Mouse (Mus musculus): ENCODE data around the gene Plekhg4.

The Plekhg4 gene

GRCm38 (mm10) chr8:105349096-105349771, 23.8 kb upstream of the Plekhg4 start:
- no peak for DNase-seq (ENCODE audit: low spot score)

GRCm38 (mm10) chr8:105350186-105350585, 22.9 kb upstream of the Plekhg4 start:
- DNase-seq (ENCODE audit: low spot score), result no peak

- no peak for DNase-seq (ENCODE audit: low spot score)
These were observed 19.4 kb upstream of the Plekhg4 start for GRCm38 (mm10) chr8:105353583-105354135.

DNA sequence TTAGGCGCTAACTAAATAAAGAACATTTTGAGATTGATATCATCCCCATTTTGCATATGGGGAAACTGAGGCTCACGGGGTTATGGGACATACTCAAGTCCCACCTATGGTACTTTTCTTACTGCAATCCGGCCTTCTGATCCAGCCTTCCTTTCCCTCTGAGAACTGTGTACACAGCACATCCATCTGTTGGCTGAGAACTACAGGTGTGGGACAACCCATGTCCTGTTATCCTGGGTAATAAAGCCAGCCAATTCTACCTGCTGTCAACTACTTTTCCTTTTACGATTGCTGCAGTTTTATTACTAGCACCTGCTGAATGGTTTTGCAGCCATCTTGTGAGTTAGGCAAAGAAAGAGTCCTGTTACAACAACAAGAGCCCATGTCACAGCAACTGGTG, 18.5 kb upstream of the Plekhg4 start:
- DNase-seq (ENCODE audit: low spot score), result no peak

GRCm38 (mm10) chr8:105355179-105356024, 17.7 kb upstream of the Plekhg4 start:
- DNase-seq (ENCODE audit: low spot score), result no peak

DNA sequence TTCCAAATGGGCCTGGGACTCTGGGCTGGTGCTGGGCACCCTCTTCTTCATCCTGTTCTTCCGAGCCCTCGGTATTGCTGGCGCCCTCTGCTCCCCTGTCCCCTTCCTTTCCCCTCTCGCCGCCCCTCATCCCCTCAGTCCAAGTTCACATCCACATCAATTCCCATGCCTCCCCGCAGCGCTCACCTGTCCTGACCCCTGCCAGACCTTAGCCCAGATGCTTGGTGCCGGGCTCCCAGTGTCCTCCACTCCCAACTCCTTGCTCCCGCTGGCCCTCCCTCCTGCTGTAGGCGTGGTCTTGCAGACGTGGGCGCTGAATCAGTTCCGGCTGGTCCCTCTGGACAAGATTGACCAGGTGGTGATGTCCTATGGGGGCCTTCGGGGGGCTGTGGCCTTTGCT, 16.4 kb upstream of the Plekhg4 start:
- DNase-seq (ENCODE audit: low spot score), result no peak

DNA sequence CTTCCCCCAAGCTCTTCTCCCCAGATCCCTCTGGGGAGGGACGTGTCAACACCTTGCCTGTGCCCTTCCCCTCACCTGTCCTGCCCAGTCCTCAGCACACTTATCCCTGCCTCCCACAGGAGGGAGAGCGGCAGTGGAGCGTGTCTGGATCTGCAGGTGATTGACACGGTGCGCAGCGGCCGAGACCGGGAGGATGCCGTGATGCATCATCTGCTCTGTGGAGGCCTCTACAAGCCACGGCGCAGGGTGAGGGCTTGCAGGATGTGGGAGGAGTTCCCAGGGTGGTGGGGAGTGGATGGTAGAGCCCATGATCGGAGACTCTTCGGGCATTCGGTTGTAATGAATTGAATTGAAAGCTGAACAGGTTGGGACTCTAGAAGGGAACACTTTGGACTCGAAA, 13.9 kb upstream of the Plekhg4 start:
- no peak for DNase-seq (ENCODE audit: low spot score)

GRCm38 (mm10) chr8:105359646-105360045, 13.4 kb upstream of the Plekhg4 start:
- DNase-seq (ENCODE audit: low spot score), result no peak

DNA sequence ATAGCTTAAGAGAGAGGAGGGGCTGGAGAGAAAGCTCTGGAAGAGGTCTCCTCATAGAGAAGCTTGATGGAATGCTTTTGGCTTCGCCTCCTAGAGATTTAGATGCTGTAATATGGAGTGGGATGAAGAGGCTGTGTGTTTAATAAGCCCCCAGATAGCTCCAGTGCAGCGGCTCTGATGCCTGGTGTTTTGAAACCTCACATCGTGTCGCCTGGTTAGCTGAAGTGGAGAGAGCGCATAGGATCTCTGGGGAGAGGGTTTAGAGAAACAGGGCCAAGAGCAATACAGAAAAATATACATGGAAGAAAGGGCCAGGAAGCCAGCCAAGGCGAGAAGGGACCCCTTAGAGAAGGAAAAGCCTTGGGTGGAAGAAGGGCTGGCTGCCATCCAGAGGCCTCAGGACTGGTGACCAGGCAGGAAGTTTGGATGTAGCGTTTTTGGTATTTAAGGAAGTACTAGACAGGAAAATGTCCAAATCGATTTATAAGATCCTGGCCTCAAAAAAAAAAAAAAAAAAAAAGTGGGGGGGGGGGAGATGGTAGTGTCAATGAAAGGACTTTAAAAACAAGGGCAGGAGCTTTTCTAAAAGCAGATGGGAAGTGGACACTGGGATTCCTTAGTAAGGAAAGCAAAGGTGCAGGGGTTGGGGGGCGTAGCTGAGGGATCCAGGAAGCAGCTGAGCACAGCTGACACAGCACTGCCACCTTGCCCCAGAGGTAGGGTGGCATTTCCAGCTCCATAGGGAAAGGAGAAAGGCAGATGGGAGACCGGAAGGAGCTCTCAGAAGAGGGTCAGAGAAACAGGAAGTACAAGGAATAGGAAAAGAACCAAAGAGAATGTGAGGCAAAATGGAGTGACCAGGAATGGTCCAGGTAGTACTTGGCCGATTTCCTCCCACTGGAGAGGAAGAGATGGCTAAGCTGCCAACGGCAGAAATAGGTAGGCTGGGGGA, 11.0 kb upstream of the Plekhg4 start:
- DNase-seq (ENCODE audit: low spot score), result no peak

DNA sequence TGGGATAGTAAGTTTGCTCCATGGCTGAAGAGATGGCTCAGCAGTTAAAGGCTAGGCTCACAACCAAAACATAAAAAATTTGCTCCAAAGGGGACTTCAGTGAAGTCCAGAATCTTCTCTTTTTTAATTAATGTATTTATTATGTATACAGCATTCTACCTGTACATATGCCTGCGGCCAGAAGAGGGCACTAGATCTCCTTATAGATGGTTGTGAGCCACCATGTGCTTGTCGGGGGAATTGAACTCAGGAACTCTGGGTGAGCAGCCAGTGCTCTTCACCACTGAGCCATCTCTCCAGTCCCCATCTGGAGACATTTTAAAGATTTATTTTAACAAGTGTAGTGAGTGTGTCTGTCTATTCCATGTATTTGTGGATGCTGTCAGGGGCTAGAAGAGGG, 6.0 kb upstream of the Plekhg4 start:
- DNase-seq (ENCODE audit: low spot score), result no peak

GRCm38 (mm10) chr8:105372473-105372872, 601 bp upstream of the Plekhg4 start:
- DNase-seq (ENCODE audit: low spot score), result no peak

- DNase-seq (ENCODE audit: low spot score), result peak; percentile 24
These were observed 1.5 kb downstream of the Plekhg4 start for GRCm38 (mm10) chr8:105374513-105374966.

DNA sequence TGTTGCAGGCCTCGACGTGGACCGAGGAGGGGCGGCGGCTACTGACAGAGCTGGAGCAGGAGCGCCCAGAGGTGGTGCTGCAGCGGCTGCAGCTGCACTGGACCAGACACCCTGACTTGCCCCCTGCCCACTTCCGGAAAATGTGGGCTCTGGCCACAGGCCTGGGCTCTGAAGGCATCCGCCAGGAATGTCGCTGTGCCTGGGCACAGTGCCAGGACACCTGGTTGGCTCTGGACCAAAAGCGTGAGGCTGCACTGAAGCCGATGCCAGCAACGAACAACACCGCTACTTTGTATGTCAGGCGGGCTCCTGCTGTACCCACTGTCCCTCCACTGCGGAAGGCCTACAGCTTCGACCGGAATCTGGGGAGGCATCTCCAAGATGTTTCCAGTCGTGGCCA, 5.6 kb downstream of the Plekhg4 start:
- DNase-seq (ENCODE audit: low spot score), result peak; percentile 63

- DNase-seq (ENCODE audit: low spot score), result no peak
These were observed 7.2 kb downstream of the Plekhg4 start for GRCm38 (mm10) chr8:105380308-105380707.

DNA sequence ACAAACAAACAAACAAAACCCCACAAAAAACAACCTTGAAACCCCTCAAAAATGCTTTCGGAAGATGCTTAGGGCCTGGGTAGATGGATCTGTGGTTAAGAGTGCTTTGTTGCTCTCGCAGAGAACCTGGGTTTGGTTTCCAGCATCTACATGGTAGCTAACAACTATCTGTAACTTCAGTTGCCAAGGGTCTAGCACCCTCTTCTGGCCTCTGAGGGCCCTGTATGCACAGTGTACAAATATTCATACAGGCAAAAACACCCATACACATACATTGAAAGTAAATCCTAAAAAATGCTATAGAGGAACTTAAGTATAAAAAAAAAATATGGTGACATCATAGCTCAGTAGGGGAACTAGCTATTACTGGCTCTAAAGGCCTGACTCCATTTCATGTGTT, 11.0 kb downstream of the Plekhg4 start:
- no peak for DNase-seq (ENCODE audit: low spot score)

DNA sequence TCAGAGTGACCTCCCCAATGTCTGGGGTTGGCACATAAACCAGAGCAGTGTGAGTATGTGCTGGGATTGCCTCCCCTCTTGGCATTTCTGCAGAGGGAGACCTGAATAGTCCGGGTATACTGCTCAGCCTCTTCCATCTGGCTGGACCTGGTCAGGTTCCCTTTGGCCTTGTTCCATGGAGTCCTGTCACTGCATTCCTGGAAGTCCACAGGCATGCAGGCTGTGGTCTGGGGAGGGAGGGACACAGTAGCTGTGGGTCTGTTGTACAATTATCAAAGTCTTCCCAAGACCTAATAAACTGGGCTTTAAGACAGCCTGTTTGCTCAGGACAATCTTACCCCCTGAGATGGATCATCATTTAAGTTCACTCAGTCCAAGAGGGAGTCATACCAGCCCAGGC, 14.1 kb downstream of the Plekhg4 start:
- peak; percentile 52 for DNase-seq (ENCODE audit: low spot score)

DNA sequence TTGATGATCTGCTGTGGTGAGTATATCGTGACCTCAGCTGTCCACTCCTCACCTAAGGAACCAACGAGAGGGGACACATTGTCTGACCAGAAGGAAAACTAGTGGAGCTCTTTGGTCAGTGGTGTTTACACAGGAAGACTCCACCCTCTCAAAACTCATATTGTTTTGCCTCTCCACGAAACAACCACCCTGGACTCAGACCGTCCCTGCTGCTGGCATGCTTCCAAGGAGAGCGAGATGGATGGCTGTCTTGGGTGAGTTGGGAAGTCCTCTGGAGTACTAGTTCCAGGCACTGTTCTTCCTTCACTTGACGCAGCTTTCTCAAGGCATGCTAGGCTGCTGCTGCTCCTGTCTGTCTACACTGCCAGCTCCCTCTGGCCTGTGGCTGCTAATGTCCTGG, 16.0 kb downstream of the Plekhg4 start:
- DNase-seq (ENCODE audit: low spot score), result peak; percentile 48

DNA sequence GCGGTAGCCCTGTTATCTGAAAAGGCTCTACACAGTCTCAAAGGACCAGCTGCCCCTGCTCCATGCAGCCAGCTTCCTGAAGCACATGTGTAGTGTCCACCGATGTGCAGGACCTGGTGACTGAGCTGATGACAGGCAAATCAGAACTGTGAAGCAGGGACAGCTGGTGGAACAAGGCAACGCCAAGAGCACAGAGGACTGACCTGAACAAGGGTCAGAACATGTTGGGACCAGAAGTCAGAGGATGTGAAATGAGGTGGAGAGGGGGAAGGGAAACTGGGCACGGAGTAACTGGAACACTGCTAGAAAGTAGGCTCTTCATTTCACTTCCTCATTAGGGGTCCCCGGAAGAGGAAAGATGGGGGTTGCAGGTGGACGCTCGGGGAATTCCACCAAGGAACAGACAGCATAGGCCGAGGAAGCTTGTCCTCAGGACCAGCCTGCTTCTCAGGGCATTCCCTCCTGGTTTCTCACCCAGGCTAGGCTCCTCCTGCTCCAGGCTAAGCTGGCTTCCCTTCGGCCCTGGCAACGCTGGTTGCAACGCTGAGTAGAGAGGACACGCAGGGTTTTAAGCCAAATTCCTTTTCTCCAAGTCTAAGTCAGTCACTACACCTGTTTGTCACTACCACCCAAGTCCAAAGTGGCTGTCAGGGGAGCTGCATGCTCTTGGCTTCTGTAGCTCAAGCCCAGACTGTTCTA, 20.2 kb downstream of the Plekhg4 start:
- DNase-seq (ENCODE audit: low spot score), result peak; percentile 30

DNA sequence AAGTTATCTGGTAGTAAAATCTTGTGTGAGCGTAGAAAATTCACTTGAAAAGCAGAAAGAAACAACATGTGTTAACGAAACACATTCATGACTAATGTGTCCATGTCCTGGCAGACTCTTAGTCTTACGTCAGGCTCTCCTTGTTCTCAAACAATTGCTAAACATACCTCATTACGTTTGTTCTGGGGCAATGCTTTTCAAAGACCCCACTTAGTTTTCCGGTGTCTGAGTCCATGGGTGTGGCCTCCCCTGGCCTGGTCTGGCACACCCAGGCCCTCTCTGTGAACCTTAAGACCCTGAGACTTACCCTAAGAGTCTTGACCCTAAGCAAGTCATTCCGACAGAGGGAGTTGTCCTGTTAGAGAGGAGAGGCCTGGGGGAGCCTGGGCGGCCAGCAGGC, 20.8 kb downstream of the Plekhg4 start:
- DNase-seq (ENCODE audit: low spot score), result peak; percentile 65

GRCm38 (mm10) chr8:105397747-105398146, 24.7 kb downstream of the Plekhg4 start:
- peak; percentile 79 for DNase-seq (ENCODE audit: low spot score)

- DNase-seq (ENCODE audit: low spot score), result no peak
These were observed 26.9 kb downstream of the Plekhg4 start for GRCm38 (mm10) chr8:105400016-105400415.

Data from lung, postnatal 25 days (tissue).